Mouse (Mus musculus) G1E (cell line): Measurements from ENCODE around the gene Eif2a. TPM values are rescaled to one million over a fixed set of nuclear protein-coding genes. Genes with fewer than 3 reads are reported as not detected.

Experiments used
- ATAC-seq: 2 replicates; pipeline ENCODE4 v1.8.0; 2016; ENCODE audit warnings: mild to moderate bottlenecking; ENCODE audit not compliant: insufficient number of reproducible peaks, poor library complexity, low FRiP score, severe bottlenecking; ENCODE audit errors: extremely low read depth
- DNase-seq: peaks from one replicate; pipeline ENCODE4 v3.0.0; 2012; ENCODE audit warnings: low spot score
- H3K27me3 ChIP-seq: 2 replicates; pipeline ENCODE4 v1.6.1; 2012; ENCODE audit warnings: mild to moderate bottlenecking, low read length, inconsistent platforms; ENCODE audit not compliant: insufficient read depth
- H3K36me3 ChIP-seq: replicated peaks from 2 replicates; pipeline ENCODE3; 2012; ENCODE audit warnings: mild to moderate bottlenecking, inconsistent platforms
- H3K4me1 ChIP-seq: 2 replicates; pipeline ENCODE4 v1.6.1; 2012; ENCODE audit warnings: low read depth, low read length, inconsistent platforms, mixed read lengths; ENCODE audit not compliant: insufficient read depth
- H3K4me3 ChIP-seq: 2 replicates; pipeline ENCODE4 v1.5.1; 2012; ENCODE audit warnings: low read depth, mild to moderate bottlenecking, inconsistent platforms, low read length, moderate library complexity, mixed read lengths
- H3K9me3 ChIP-seq: replicated peaks from 2 replicates; pipeline ENCODE4 v1.6.1; 2012; ENCODE audit warnings: inconsistent platforms
- CTCF ChIP-seq: IDR thresholded peaks from 2 replicates; pipeline ENCODE4 v1.5.1; 2012; ENCODE audit warnings: low read depth, low read length, inconsistent platforms, mixed read lengths
- GATA1 ChIP-seq: IDR thresholded peaks from 2 replicates; pipeline ENCODE4 v1.6.1; 2012; ENCODE audit warnings: borderline replicate concordance, low read length, inconsistent platforms, mixed read lengths
- GATA2 ChIP-seq: IDR thresholded peaks from 2 replicates; pipeline ENCODE4 v1.6.1; 2012; ENCODE audit warnings: low read depth, low read length, inconsistent platforms, borderline replicate concordance
- POLR2AphosphoS5 ChIP-seq: IDR thresholded peaks from 2 replicates; pipeline ENCODE4 v1.6.1; 2012; ENCODE audit warnings: low read depth, low read length, inconsistent platforms; ENCODE audit not compliant: insufficient replicate concordance
- TAL1 ChIP-seq: conservative IDR thresholded peaks from 2 replicates; pipeline ENCODE4 v1.6.1; 2012; ENCODE audit warnings: low read depth, low read length, inconsistent platforms, mixed read lengths
- polyA plus RNA-seq: library from polyadenylated mRNA; stranded (reverse); fragments of >175 nt; gene quantifications from 2 replicates; pipeline ENCODE4 v1.2.3, GENCODE M21; 2012
- total RNA-seq, 2 experiments: library from RNA; stranded (forward) in 1 of 2; stranded (reverse) in 1 of 2; fragments of 200-1000 nt in 1 of 2; fragments of >200 nt in 1 of 2; fragmentation: Nextera tagmentation in 1 of 2; gene quantifications; 2 replicates each; pipeline ENCODE4 v1.2.3; 2014 to 2017

Gene Eif2a
- total and polyA plus RNA-seq, 3 experiments, result 8.5 to 224 (median 95.3) TPM

DNA sequence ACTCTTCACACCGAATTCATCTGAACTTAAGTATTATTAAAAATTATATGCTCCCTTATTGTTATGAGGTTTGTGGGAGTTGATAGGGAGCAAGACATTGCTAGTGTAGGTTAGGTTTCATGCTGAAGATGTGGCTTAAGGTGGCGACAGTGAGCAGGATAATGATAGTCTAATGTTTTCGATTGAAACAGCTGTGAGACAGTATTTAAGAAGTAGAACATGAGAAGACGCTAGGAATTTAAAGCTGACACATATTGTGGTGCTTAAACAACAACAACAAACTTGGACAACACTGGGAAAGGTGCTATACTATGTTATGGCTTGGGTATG lies 752 bp downstream of the Eif2a start:
- Histone ChIP-seq H3K4me3 (peak overlapping the region; percentile 96), H3K9me3 (no peaks in the 10 kb centered on the region), H3K27me3 (no peaks in the 10 kb centered on the region), H3K4me1 (peaks cover 30% of the 10 kb centered on the region), H3K36me3 (peaks cover 46% of the 10 kb centered on the region)
- DNase-seq, result no peak
- no peak for ATAC-seq
- no peak for TF ChIP-seq POLR2AphosphoS5

DNA sequence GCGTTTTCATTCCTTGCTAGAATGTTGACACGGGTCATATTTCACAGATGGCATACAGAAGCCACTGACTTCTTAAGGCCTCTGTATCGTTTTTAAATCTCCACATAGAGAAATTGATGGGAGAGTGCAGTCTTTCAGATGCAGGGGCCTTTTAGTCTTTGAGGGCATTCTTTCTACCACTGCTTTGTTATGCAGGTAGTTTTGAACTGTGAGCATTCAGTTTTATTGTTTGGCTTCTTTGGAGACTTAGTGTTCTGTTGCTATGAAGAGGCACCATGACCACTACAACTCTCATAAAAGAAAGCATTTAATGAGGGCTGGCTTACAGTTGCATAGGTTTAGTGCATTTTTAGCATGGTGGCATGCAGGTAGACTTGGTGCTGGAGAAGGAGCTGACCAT lies 11.0 kb downstream of the Eif2a start:
- ATAC-seq (no peak), DNase-seq (no peak)
- Histone ChIP-seq H3K36me3 (peaks cover 67% of the 10 kb centered on the region), H3K27me3 (no peaks in the 10 kb centered on the region), H3K9me3 (no peaks in the 10 kb centered on the region), H3K4me1 (no peaks in the 10 kb centered on the region), H3K4me3 (no peak overlapping the region)
- TF ChIP-seq TAL1 (no peak), GATA2 (no peak), POLR2AphosphoS5 (no peak), GATA1 (no peak), CTCF (no peak)

DNA sequence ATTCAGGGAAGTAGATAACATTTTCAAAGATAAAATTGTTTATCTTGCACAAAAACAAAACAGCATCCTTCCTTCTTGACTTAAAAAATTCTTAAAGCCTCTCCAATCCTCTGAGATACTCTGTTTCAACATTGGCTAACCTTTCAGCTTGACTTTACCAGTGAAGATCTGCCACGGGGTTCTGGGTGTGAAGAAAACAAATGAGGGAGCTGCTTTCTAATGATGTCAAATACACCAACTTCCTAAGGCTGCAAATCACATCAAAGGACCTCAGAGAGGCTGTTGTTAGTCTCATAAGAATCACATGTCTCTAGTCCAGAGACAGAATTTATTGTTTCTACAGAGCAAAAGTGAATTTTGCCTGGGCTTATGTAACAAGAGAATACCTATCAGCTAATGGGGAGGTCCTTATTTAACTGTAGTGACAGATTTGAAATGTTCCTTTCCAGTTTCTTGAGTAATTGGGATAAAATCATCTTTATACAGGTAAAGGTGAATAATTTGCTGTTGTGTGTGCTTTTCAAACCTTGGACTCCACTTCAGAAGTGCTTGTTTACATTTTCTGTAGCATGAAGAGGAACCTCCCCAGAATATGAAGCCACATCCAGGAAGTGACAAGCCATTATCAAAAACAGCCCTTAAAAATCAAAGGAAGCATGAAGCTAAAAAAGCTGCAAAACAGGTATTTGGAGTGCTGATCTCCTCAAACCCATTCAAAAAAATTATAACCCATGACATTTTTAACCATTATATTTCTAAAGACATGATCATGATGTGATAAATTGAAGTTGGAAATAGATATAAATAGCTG lies 26.6 kb downstream of the Eif2a start:
- DNase-seq (no peak), ATAC-seq (no peak)
- peaks cover 83% of the 10 kb centered on the region for H3K36me3 ChIP-seq
- TF ChIP-seq GATA1, result no peak
- no peak for TF ChIP-seq CTCF
- TF ChIP-seq POLR2AphosphoS5, result no peak
- TF ChIP-seq GATA2, result no peak
- TF ChIP-seq TAL1, result no peak
- no peaks in the 10 kb centered on the region for H3K9me3 ChIP-seq
- no peaks in the 10 kb centered on the region for H3K27me3 ChIP-seq
- H3K4me1 ChIP-seq, result peaks cover 6% of the 10 kb centered on the region; the same call in 1 of the 2 replicates
- no peak overlapping the region for H3K4me3 ChIP-seq

DNA sequence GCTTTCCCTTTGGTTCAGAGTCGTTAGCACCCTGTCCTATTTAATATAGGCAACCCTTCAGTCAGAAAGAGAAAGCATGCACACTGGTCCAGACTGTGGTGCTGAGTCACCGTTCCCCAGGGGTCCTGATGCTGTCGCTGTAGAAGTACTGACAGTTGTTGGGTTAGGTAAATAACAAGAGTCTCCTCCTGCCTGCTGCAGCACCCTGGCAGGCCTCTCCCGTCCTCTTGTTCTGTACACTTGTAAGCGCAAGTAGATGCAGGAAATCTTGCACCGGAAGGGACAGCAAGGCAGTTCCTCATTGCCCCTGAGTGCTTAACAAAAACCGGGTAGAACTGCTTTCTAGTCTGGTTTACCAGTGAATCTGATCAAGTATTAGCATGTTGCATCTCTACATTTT lies 31.0 kb downstream of the Eif2a start:
- Histone ChIP-seq H3K27me3 (no peaks in the 10 kb centered on the region), H3K9me3 (no peaks in the 10 kb centered on the region), H3K4me1 (peaks cover 8% of the 10 kb centered on the region; the same call in 1 of the 2 replicates), H3K36me3 (peaks cover 66% of the 10 kb centered on the region), H3K4me3 (no peak overlapping the region)
- TF ChIP-seq GATA2, result no peak
- no peak for TF ChIP-seq CTCF
- TF ChIP-seq GATA1, result no peak
- no peak for TF ChIP-seq TAL1
- no peak for TF ChIP-seq POLR2AphosphoS5
- no peak for ATAC-seq
- no peak for DNase-seq

DNA sequence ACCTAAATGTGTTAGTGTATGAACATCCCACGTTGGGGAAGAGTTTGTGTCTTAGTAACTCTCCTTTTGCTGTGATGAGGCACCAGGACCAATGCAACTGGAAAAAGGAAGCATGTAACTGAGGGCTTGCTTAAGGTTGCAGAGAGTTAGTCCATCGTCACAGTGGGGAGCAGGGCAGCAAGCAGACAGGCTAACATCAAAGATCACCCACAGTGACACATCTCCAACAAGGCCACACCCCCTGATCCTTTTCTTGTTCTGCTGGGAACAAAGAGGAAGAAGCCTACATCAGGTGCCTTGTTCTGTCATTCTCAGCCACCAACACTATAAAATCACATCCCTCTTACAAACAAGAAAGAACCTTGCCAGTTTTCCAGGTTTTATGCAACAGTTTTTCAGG lies 34.3 kb downstream of the Eif2a start:
- Histone ChIP-seq H3K4me3 (no peak overlapping the region), H3K36me3 (peaks cover 38% of the 10 kb centered on the region), H3K9me3 (peaks cover 6% of the 10 kb centered on the region), H3K27me3 (no peaks in the 10 kb centered on the region), H3K4me1 (0 out of 2 replicates have a peak, but pooled peaks cover 3% of the 10 kb centered on the region)
- ATAC-seq (no peak), DNase-seq (no peak)
- TF ChIP-seq GATA2, result no peak
- TF ChIP-seq TAL1, result no peak
- TF ChIP-seq CTCF, result no peak
- TF ChIP-seq POLR2AphosphoS5, result no peak
- no peak for TF ChIP-seq GATA1

DNA sequence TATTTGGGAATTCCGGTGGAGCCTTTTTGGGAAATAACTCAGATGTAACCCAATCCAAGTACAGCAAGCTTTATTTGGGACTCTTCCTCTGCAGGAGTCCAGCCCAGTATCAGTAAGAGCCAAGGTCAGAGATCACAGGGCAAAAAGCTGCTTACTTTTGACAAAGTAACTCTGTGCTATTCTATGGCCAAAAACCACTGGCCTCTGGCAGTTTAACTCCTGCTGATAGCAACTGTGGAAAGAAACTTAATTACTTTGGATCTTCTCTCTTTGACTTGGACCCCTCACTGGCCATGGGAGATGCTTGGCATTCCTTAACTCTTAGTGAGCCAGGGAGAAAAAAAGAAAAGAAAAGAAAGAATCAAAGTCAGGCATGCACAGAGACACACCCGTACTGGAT lies 35.8 kb downstream of the Eif2a start:
- no peak overlapping the region for H3K4me3 ChIP-seq
- H3K4me1 ChIP-seq, result 0 out of 2 replicates have a peak, but pooled peaks cover 3% of the 10 kb centered on the region
- TF ChIP-seq TAL1, result no peak
- TF ChIP-seq GATA1, result no peak
- no peak for TF ChIP-seq GATA2
- no peak for TF ChIP-seq POLR2AphosphoS5
- no peak for TF ChIP-seq CTCF
- ATAC-seq, result no peak
- DNase-seq, result no peak
- H3K9me3 ChIP-seq, result peaks cover 6% of the 10 kb centered on the region
- no peaks in the 10 kb centered on the region for H3K27me3 ChIP-seq
- peaks cover 23% of the 10 kb centered on the region for H3K36me3 ChIP-seq
